Mouse (Mus musculus) midbrain, postnatal 0 days (tissue): ENCODE results near the gene Ptprm. TPM values are rescaled to one million over a fixed set of nuclear protein-coding genes. Genes with fewer than 3 reads are reported as not detected.

Source experiments
- ATAC-seq: fragments of 200-750 bp; cut with Nextera tagmentation; 2 replicates; pipeline ENCODE4 v1.8.0; 2017; ENCODE audit warnings: moderate number of reproducible peaks, mild to moderate bottlenecking, moderate TSS enrichment, moderate library complexity; ENCODE audit not compliant: low FRiP score
- DNase-seq: peaks from one replicate; pipeline ENCODE4 v3.0.0-alpha.2; 2015; ENCODE audit warnings: low spot score
- H3K27ac ChIP-seq: fragments of 300-500 bp; sonication (generic); 2 replicates; pipeline ENCODE4 v1.5.1; 2014; ENCODE audit warnings: low read depth, mild to moderate bottlenecking, low read length, mixed read lengths
- H3K27me3 ChIP-seq: fragments of 300-500 bp; sonication (generic); 2 replicates; pipeline ENCODE4 v1.6.1; 2014; ENCODE audit warnings: low read length, control low read depth, mixed read lengths; ENCODE audit not compliant: insufficient read depth
- H3K36me3 ChIP-seq: fragments of 300-500 bp; sonication (generic); 2 replicates; pipeline ENCODE4 v1.6.1; 2014; ENCODE audit warnings: low read length, control low read depth, mixed read lengths; ENCODE audit not compliant: insufficient read depth
- H3K4me1 ChIP-seq: fragments of 300-500 bp; sonication (generic); 2 replicates; pipeline ENCODE4 v1.6.1; 2014; ENCODE audit warnings: mild to moderate bottlenecking, control low read depth, antibody characterized with exemption, low read length, mixed read lengths; ENCODE audit not compliant: insufficient read depth
- H3K4me2 ChIP-seq: fragments of 300-500 bp; sonication (generic); 2 replicates; pipeline ENCODE4 v1.6.1; 2014; ENCODE audit warnings: low read depth, mild to moderate bottlenecking, low read length, mixed read lengths; ENCODE audit not compliant: poor library complexity, severe bottlenecking
- H3K4me3 ChIP-seq: fragments of 300-500 bp; sonication (generic); 2 replicates; pipeline ENCODE4 v1.5.1; 2014; ENCODE audit warnings: low read depth, mild to moderate bottlenecking, low read length, moderate library complexity
- H3K9ac ChIP-seq: fragments of 300-500 bp; sonication (generic); replicated peaks from 2 replicates; pipeline ENCODE4 v1.6.1; 2014; ENCODE audit warnings: mild to moderate bottlenecking, low read length, moderate library complexity, mixed read lengths; ENCODE audit not compliant: poor library complexity, severe bottlenecking
- H3K9me3 ChIP-seq: fragments of 300-500 bp; sonication (generic); 2 replicates; pipeline ENCODE4 v1.6.1; 2016; ENCODE audit warnings: low read length, control low read depth
- CTCF ChIP-seq: IDR thresholded peaks from 2 replicates; pipeline ENCODE4 v1.5.1; 2016; ENCODE audit warnings: antibody characterized with exemption, mild to moderate bottlenecking
- WGBS: fragments of 180-500 bp; shearing (Covaris S2); extraction: QIAGEN DNeasy Blood & Tissue Kit; methylation state at CpG from one replicate; pipeline ENCODE4 v1.1.7; 2014; 5-methylcytosine and 5-hydroxymethylcytosine counted together
- polyA plus RNA-seq: library from polyadenylated mRNA; unstranded; fragments of >200 nt; fragmentation: Nextera tagmentation; extraction: Ambion mirVana; gene quantifications from 2 replicates; pipeline ENCODE4 v1.2.1, GENCODE M21; 2015
- total RNA-seq: library from RNA; depleted of rRNA; stranded (reverse); fragments of >200 nt; gene quantifications from 2 replicates; pipeline ENCODE4 v1.2.3, GENCODE M21; 2014

Gene Ptprm
- total and polyA plus RNA-seq, 2 experiments from 2014 or later: 18.3 to 43.5 TPM

GRCm38 (mm10) chr17:67381618-67382017 is 27.4 kb upstream of the Ptprm start:
- no peak overlapping the region for H3K4me3 ChIP-seq
- H3K4me2 ChIP-seq: no peak overlapping the region
- TF ChIP-seq CTCF: no peak
- ATAC-seq: no peak
- H3K9ac ChIP-seq: no peak overlapping the region
- WGBS: 87% methylated on average over 5 of the region's 5 CpGs
- no peaks in the 10 kb centered on the region for H3K36me3 ChIP-seq
- DNase-seq: no peak
- no peak overlapping the region for H3K27ac ChIP-seq
- H3K4me1 ChIP-seq: no peaks in the 10 kb centered on the region
- no peaks in the 10 kb centered on the region for H3K9me3 ChIP-seq
- no peaks in the 10 kb centered on the region for H3K27me3 ChIP-seq

- TF ChIP-seq CTCF: no peak
- Histone ChIP-seq H3K9ac (no peak overlapping the region), H3K27me3 (no peaks in the 10 kb centered on the region), H3K4me3 (no peak overlapping the region), H3K9me3 (no peaks in the 10 kb centered on the region), H3K27ac (no peak overlapping the region), H3K36me3 (no peaks in the 10 kb centered on the region), H3K4me1 (no peaks in the 10 kb centered on the region), H3K4me2 (no peak overlapping the region)
- 92% methylated on average over 7 of the region's 7 CpGs for WGBS
- no peak for DNase-seq
- ATAC-seq: no peak
These were observed 13.6 kb upstream of the Ptprm start for GRCm38 (mm10) chr17:67367866-67368265.

- no peak for DNase-seq
- Histone ChIP-seq H3K9me3 (no peaks in the 10 kb centered on the region), H3K4me2 (no peak overlapping the region), H3K4me1 (no peaks in the 10 kb centered on the region), H3K9ac (no peak overlapping the region), H3K4me3 (no peak overlapping the region), H3K27ac (no peak overlapping the region), H3K27me3 (no peaks in the 10 kb centered on the region), H3K36me3 (no peaks in the 10 kb centered on the region)
- ATAC-seq: no peak
- 59% methylated on average over 1 of the region's 1 CpGs for WGBS
- no peak for TF ChIP-seq CTCF
These were observed 10.2 kb upstream of the Ptprm start for GRCm38 (mm10) chr17:67364491-67364890.

GRCm38 (mm10) chr17:67363377-67364070 is 9.3 kb upstream of the Ptprm start:
- no peaks in the 10 kb centered on the region for H3K27me3 ChIP-seq
- no peak overlapping the region for H3K4me3 ChIP-seq
- no peak overlapping the region for H3K27ac ChIP-seq
- no peak for TF ChIP-seq CTCF
- DNase-seq (no peak), ATAC-seq (no peak)
- 83% methylated on average over 11 of the region's 11 CpGs for WGBS
- no peaks in the 10 kb centered on the region for H3K9me3 ChIP-seq
- H3K4me1 ChIP-seq: no peaks in the 10 kb centered on the region
- no peak overlapping the region for H3K9ac ChIP-seq
- H3K36me3 ChIP-seq: no peaks in the 10 kb centered on the region
- no peak overlapping the region for H3K4me2 ChIP-seq

- WGBS: 88% methylated on average over 6 of the region's 6 CpGs
- ATAC-seq: no peak
These were observed 7.9 kb upstream of the Ptprm start for GRCm38 (mm10) chr17:67362131-67362530.

GRCm38 (mm10) chr17:67360606-67361005 is 6.3 kb upstream of the Ptprm start:
- TF ChIP-seq CTCF: no peak
- H3K27me3 ChIP-seq: no peaks in the 10 kb centered on the region
- WGBS: 10% methylated on average over 3 of the region's 3 CpGs
- no peak overlapping the region for H3K4me3 ChIP-seq
- H3K36me3 ChIP-seq: no peaks in the 10 kb centered on the region
- H3K27ac ChIP-seq: no peak overlapping the region
- no peaks in the 10 kb centered on the region for H3K4me1 ChIP-seq
- no peaks in the 10 kb centered on the region for H3K9me3 ChIP-seq
- H3K9ac ChIP-seq: no peak overlapping the region
- H3K4me2 ChIP-seq: no peak overlapping the region
- DNase-seq (no peak), ATAC-seq (no peak)

More at GRCm38 (mm10) chr17:67362131-67362530, 7.9 kb upstream of the Ptprm start:
- no peaks in the 10 kb centered on the region for H3K4me1 ChIP-seq
- H3K36me3 ChIP-seq: no peaks in the 10 kb centered on the region
- DNase-seq: no peak
- H3K9ac ChIP-seq: no peak overlapping the region
- H3K4me3 ChIP-seq: no peak overlapping the region
- H3K27ac ChIP-seq: no peak overlapping the region
- no peaks in the 10 kb centered on the region for H3K9me3 ChIP-seq
- no peak overlapping the region for H3K4me2 ChIP-seq
- no peaks in the 10 kb centered on the region for H3K27me3 ChIP-seq
- no peak for TF ChIP-seq CTCF
